In genomic region chr5:93035285-93035684, GRCm38 (mm10) we compare ENCODE assay signal across 30 mouse cellular contexts. TPM values are rescaled to one million over a fixed set of nuclear protein-coding genes. Genes with fewer than 3 reads are reported as not detected.
DNase-seq lines count a peak whose midpoint lies in the region; ATAC-seq and TF ChIP-seq lines count a peak whose summit lies in the region.
"Had no signal": no experiment of that assay in that cellular context is flagged by ENCODE, and none has a peak within 500 bp of the region (broad histone marks: within the 10 kb centered on the region; RNA-seq: fewer than 3 reads in every experiment).

No protein-coding gene starts in this region.

- ATAC-seq in lung, postnatal 0 days, result peak; percentile 72
- peak; percentile 17; the same call in 1 of the 2 replicates for ATAC-seq in intestine, embryonic 16.5 days
- ATAC-seq: inflammation-experienced regulatory T-cells, adult 6 months; midbrain, embryonic 15.5 days had no signal

- no peak overlapping the region for H3K9ac ChIP-seq in lung, postnatal 0 days (replicated peaks; ENCODE audit: low read depth)
- H3K9ac ChIP-seq in intestine, embryonic 16.5 days (ENCODE audit: low read depth, low read length), result no peak overlapping the region
- H3K9ac ChIP-seq: embryonic facial prominence, embryonic 12.5 days; forebrain, embryonic 12.5 days; heart, embryonic 13.5 days; hindbrain, embryonic 13.5 days; kidney, embryonic 15.5 days; liver, embryonic 13.5 days; midbrain, embryonic 15.5 days; neural tube, embryonic 13.5 days had no signal

- no peak for TF ChIP-seq CTCF in lung, postnatal 0 days (IDR thresholded peaks at IDR 0.05)

- no peaks in the 10 kb centered on the region for H3K36me3 ChIP-seq in lung, postnatal 0 days (ENCODE audit: insufficient read depth, low read length)
- no peaks in the 10 kb centered on the region for H3K36me3 ChIP-seq in intestine, embryonic 16.5 days (ENCODE audit: control insufficient read depth, insufficient read depth, low read length)
- H3K36me3 ChIP-seq in limb, embryonic 10.5 days, result no peaks in the 10 kb centered on the region
- H3K36me3 ChIP-seq: embryonic facial prominence, embryonic 12.5 days; forebrain, embryonic 12.5 days; heart, embryonic 13.5 days; hindbrain, embryonic 13.5 days; kidney, embryonic 15.5 days; liver, embryonic 13.5 days; midbrain, embryonic 15.5 days; neural tube, embryonic 13.5 days had no signal

- no peak overlapping the region for H3K4me3 ChIP-seq in lung, postnatal 0 days (ENCODE audit: low read depth, low read length)
- no peak overlapping the region for H3K4me3 ChIP-seq in intestine, embryonic 16.5 days (ENCODE audit: low read length)
- H3K4me3 ChIP-seq in limb, embryonic 10.5 days, result no peak overlapping the region
- H3K4me3 ChIP-seq: embryonic facial prominence, embryonic 12.5 days; erythroblast, embryonic 14.5 days; forebrain, embryonic 12.5 days; heart, embryonic 13.5 days; hindbrain, embryonic 13.5 days; kidney, embryonic 15.5 days; liver, embryonic 13.5 days; megakaryocyte, embryonic 14.5 days; midbrain, embryonic 15.5 days; myocyte; neural tube, embryonic 13.5 days had no signal

- H3K27ac ChIP-seq in lung, postnatal 0 days (ENCODE audit: low read length), result no peak overlapping the region
- 0 out of 2 replicates have a peak overlapping the region, but pooled peaks have one; percentile 10 for H3K27ac ChIP-seq in intestine, embryonic 16.5 days (ENCODE audit: low read length)
- no peak overlapping the region for H3K27ac ChIP-seq in limb, embryonic 10.5 days
- H3K27ac ChIP-seq: embryonic facial prominence, embryonic 12.5 days; forebrain, embryonic 12.5 days; heart, embryonic 13.5 days; hindbrain, embryonic 13.5 days; kidney, embryonic 15.5 days; liver, embryonic 13.5 days; midbrain, embryonic 15.5 days; neural tube, embryonic 13.5 days had no signal

- 0 out of 2 replicates have a peak, but pooled peaks cover 2% of the 10 kb centered on the region for H3K4me1 ChIP-seq in lung, postnatal 0 days (ENCODE audit: insufficient read depth, low read depth, low read length)
- peaks cover 17% of the 10 kb centered on the region for H3K4me1 ChIP-seq in intestine, embryonic 16.5 days (ENCODE audit: control insufficient read depth, insufficient read depth, low read length)
- peaks cover 46% of the 10 kb centered on the region for H3K4me1 ChIP-seq in limb, embryonic 10.5 days
- H3K4me1 ChIP-seq: hindbrain, embryonic 13.5 days; midbrain, embryonic 15.5 days had no signal

- H3K4me2 ChIP-seq in lung, postnatal 0 days (replicated peaks; ENCODE audit: low read depth, low read length), result no peak overlapping the region
- no peak overlapping the region for H3K4me2 ChIP-seq in intestine, embryonic 16.5 days (ENCODE audit: low read depth, low read length)
- H3K4me2 ChIP-seq: embryonic facial prominence, embryonic 12.5 days; forebrain, embryonic 12.5 days; heart, embryonic 13.5 days; hindbrain, embryonic 13.5 days; kidney, embryonic 15.5 days; liver, embryonic 13.5 days; midbrain, embryonic 15.5 days; neural tube, embryonic 13.5 days had no signal

- no peaks in the 10 kb centered on the region for H3K27me3 ChIP-seq in lung, postnatal 0 days (replicated peaks; ENCODE audit: insufficient read depth, low read length)
- H3K27me3 ChIP-seq in intestine, embryonic 16.5 days (replicated peaks; ENCODE audit: control insufficient read depth, insufficient read depth, low read length), result no peaks in the 10 kb centered on the region
- H3K27me3 ChIP-seq in limb, embryonic 10.5 days (ENCODE audit: low read depth, poor library complexity, severe bottlenecking), result no peaks in the 10 kb centered on the region; the same call in 1 of the 2 replicates
- H3K27me3 ChIP-seq: embryonic facial prominence, embryonic 12.5 days; heart, embryonic 13.5 days; hindbrain, embryonic 13.5 days; kidney, embryonic 15.5 days; midbrain, embryonic 15.5 days had no signal

- 14% methylated on average over 1 of the region's 1 CpGs for WGBS in lung, postnatal 0 days
- WGBS in intestine, embryonic 16.5 days, result 10% methylated on average over 1 of the region's 1 CpGs
- 62% methylated on average over 1 of the region's 1 CpGs for WGBS in limb, embryonic 10.5 days

- TF ChIP-seq EP300 in lung, postnatal 0 days (IDR thresholded peaks at IDR 0.05), result peak; percentile 43; the same call in 1 of the 2 replicates

- H3K9me3 ChIP-seq in lung, postnatal 0 days (ENCODE audit: low read length), result no peaks in the 10 kb centered on the region
- H3K9me3 ChIP-seq in intestine, embryonic 16.5 days (ENCODE audit: control insufficient read depth, low read length), result no peaks in the 10 kb centered on the region
- H3K9me3 ChIP-seq in limb, embryonic 10.5 days (replicated peaks), result no peaks in the 10 kb centered on the region
- H3K9me3 ChIP-seq: embryonic facial prominence, embryonic 12.5 days; forebrain, embryonic 12.5 days; heart, embryonic 13.5 days; hindbrain, embryonic 13.5 days; kidney, embryonic 15.5 days; liver, embryonic 13.5 days; megakaryocyte, embryonic 14.5 days; midbrain, embryonic 15.5 days; neural tube, embryonic 13.5 days had no signal

- DNase-seq in lung, postnatal 0 days (ENCODE audit: low spot score), result peak; percentile 75
- no peak for DNase-seq in lung, adult 18-20 months
- DNase-seq in R1 (ENCODE audit: low read depth, low spot score), result peak; percentile 45
- DNase-seq in layer of hippocampus, adult 8-10 months (ENCODE audit: low spot score in 2 of 2), result no peak
- no peak for DNase-seq in limb, embryonic 10.5 days (ENCODE audit: low spot score)
- DNase-seq in spleen, postnatal 36 days (ENCODE audit: low spot score in 2 of 2), result no peak
- DNase-seq: adrenal gland, adult 2 months; cerebellum, adult 11-12 months; cerebellum, postnatal 10 days; gastrocnemius, postnatal 25 days; heart, adult 18-20 months; kidney, postnatal 36 days; liver, embryonic 13.5 days; lung, postnatal 10 days; retina, postnatal 1 day; right cerebral cortex, postnatal 4 days had no signal

RNA-seq across cellular contexts. Expression of gene Sowahb, which starts 9.5 kb away (rescaled TPM):
- 1.2 and 1.3 TPM in 2 replicates for polyA plus RNA-seq in lung, postnatal 0 days (2015; fragmentation: Nextera tagmentation; extraction: Ambion mirVana)
- polyA plus RNA-seq in intestine, embryonic 16.5 days (2015; fragmentation: Nextera tagmentation; extraction: Ambion mirVana), result 5.2 and 7.6 TPM in 2 replicates
- 1 to 10 TPM; 3.0 to 4.3 (median 3.7) TPM for total RNA-seq in layer of hippocampus, adult 8-10 months (2022)
- polyA plus RNA-seq in limb, embryonic 10.5 days (2016; fragmentation: Nextera tagmentation; extraction: Ambion mirVana), result 1.1 and 1.3 TPM in 2 replicates
- total RNA-seq: gastrocnemius, postnatal 25 days; heart, postnatal 25 days had no signal
- polyA plus RNA-seq: adrenal gland, adult 2 months; heart, embryonic 13.5 days; hindbrain, embryonic 13.5 days; inflammation-experienced regulatory T-cells, adult 6 months; myocyte; neural tube, embryonic 13.5 days; testis, adult 2 months had no signal

RNA-seq across cellular contexts. Expression of gene Sept11, which starts 58.0 kb away (rescaled TPM):
- polyA plus RNA-seq in lung, postnatal 0 days (2015; fragmentation: Nextera tagmentation; extraction: Ambion mirVana), result 49.1 and 58.6 TPM in 2 replicates
- 115 and 116 TPM in 2 replicates for polyA plus RNA-seq in intestine, embryonic 16.5 days (2015; fragmentation: Nextera tagmentation; extraction: Ambion mirVana)
- 100 to 1,000 TPM; 105 to 119 (median 113) TPM for total RNA-seq in layer of hippocampus, adult 8-10 months (2022)
- 340 and 390 TPM in 2 replicates for polyA plus RNA-seq in limb, embryonic 10.5 days (2016; fragmentation: Nextera tagmentation; extraction: Ambion mirVana)

Comparison
In these comparisons a context has a peak if more than half of its experiments do, and no peak if none do; other contexts are left out.
1. DNase-seq: peak in lung, postnatal 0 days (single experiment) and R1 (single experiment); none in lung, adult 18-20 months (0 of 2), layer of hippocampus, adult 8-10 months (0 of 2), limb, embryonic 10.5 days (single experiment) and spleen, postnatal 36 days (0 of 2).